ENCODE assay signal across 8 mouse cellular contexts in genomic region chr15:94769227-94769626, GRCm38 (mm10).
A peak's percentile ranks its signal among the peaks of the same experiment; 100 is the strongest.
DNase-seq lines count a peak whose midpoint lies in the region; ATAC-seq lines count a peak whose summit lies in the region.

No protein-coding gene starts in this region.

- H3K4me3 ChIP-seq in forebrain, embryonic 14.5 days (ENCODE audit: low read depth, low read length) = no peak overlapping the region
- H3K4me3 ChIP-seq in midbrain, embryonic 15.5 days = no peak overlapping the region

- H3K4me1 ChIP-seq in forebrain, embryonic 14.5 days (ENCODE audit: control insufficient read depth, insufficient read depth, low read length) = peaks cover 3% of the 10 kb centered on the region; the same call in 1 of the 2 replicates
- H3K4me1 ChIP-seq in midbrain, embryonic 15.5 days = no peaks in the 10 kb centered on the region; the same call in 1 of the 2 replicates

- no peak overlapping the region for H3K27ac ChIP-seq in forebrain, embryonic 14.5 days (ENCODE audit: low read depth, low read length)
- no peak overlapping the region for H3K27ac ChIP-seq in midbrain, embryonic 15.5 days

- DNase-seq in adrenal gland, postnatal 10 days = peak; percentile 3
- no peak for DNase-seq in adrenal gland, postnatal 36 days
- DNase-seq in 3134 (ENCODE audit: extremely low read depth, insufficient read length, low spot score) = peak; percentile 8
- DNase-seq in forebrain, embryonic 14.5 days (ENCODE audit: low spot score) = peak; percentile 92
- DNase-seq in large intestine, adult 2 months (ENCODE audit: low read depth, low spot score) = peak; percentile 28

- no peaks in the 10 kb centered on the region for H3K27me3 ChIP-seq in forebrain, embryonic 14.5 days (replicated peaks; ENCODE audit: control insufficient read depth, insufficient read depth, low read length)
- H3K27me3 ChIP-seq in midbrain, embryonic 15.5 days (replicated peaks) = 0 out of 2 replicates have a peak, but pooled peaks cover 6% of the 10 kb centered on the region

- no peak overlapping the region for H3K4me2 ChIP-seq in forebrain, embryonic 14.5 days (ENCODE audit: low read length)
- H3K4me2 ChIP-seq in midbrain, embryonic 15.5 days = no peak overlapping the region

- WGBS in forebrain, embryonic 14.5 days = 23% methylated on average over 4 of the region's 4 CpGs
- 21% methylated on average over 4 of the region's 4 CpGs for WGBS in large intestine, adult 2 months
- WGBS in midbrain, embryonic 15.5 days = 18% methylated on average over 4 of the region's 4 CpGs

- no peaks in the 10 kb centered on the region for H3K36me3 ChIP-seq in forebrain, embryonic 14.5 days (ENCODE audit: control insufficient read depth, insufficient read depth, low read length)
- no peaks in the 10 kb centered on the region for H3K36me3 ChIP-seq in midbrain, embryonic 15.5 days (replicated peaks)

- peak; percentile 74 for ATAC-seq in cerebellum, adult (ENCODE audit: insufficient number of reproducible peaks, low FRiP score, low TSS enrichment)
- ATAC-seq in forebrain, embryonic 14.5 days = peak; percentile 77
- peak; percentile 87 for ATAC-seq in midbrain, embryonic 15.5 days (replicated peaks)
- no peak for ATAC-seq in monocyte, adult 5-6 weeks (replicated peaks; ENCODE audit: insufficient number of reproducible peaks, low FRiP score, low TSS enrichment, poor library complexity, severe bottlenecking)

- 0 out of 2 replicates have a peak, but pooled peaks cover 3% of the 10 kb centered on the region for H3K9me3 ChIP-seq in forebrain, embryonic 14.5 days (replicated peaks; ENCODE audit: control insufficient read depth, low read length)
- no peaks in the 10 kb centered on the region for H3K9me3 ChIP-seq in midbrain, embryonic 15.5 days

- H3K9ac ChIP-seq in forebrain, embryonic 14.5 days (ENCODE audit: low read length) = no peak overlapping the region
- H3K9ac ChIP-seq in midbrain, embryonic 15.5 days = no peak overlapping the region

Comparison
In these comparisons a context has a peak if more than half of its experiments do, and no peak if none do; other contexts are left out.
1. DNase-seq: peak in adrenal gland, postnatal 10 days (single experiment), 3134 (single experiment), forebrain, embryonic 14.5 days (single experiment) and large intestine, adult 2 months (single experiment); none in adrenal gland, postnatal 36 days (0 of 2).